Mouse (Mus musculus): ENCODE measurements around the gene Ctnnb1.

- no peak for TF ChIP-seq POLR2A (IDR thresholded peaks at IDR 0.05; ENCODE audit: borderline replicate concordance, control insufficient read depth, low read depth, low read length)
- no peak for TF ChIP-seq CTCF (IDR thresholded peaks at IDR 0.05; ENCODE audit: control insufficient read depth, insufficient read depth, low read length)
Measured at GRCm38 (mm10) chr9:121001681-121002540, 72.9 kb downstream of the Ctnnb1 start.
